Mouse (Mus musculus) kidney, postnatal 10 days (tissue): ENCODE results near the gene Mpeg1.
A peak's percentile ranks its signal among the peaks of the same experiment; 100 is the strongest.

Experiments
- DNase-seq: peaks from one replicate; pipeline ENCODE4 v3.0.0; 2021; ENCODE audit warnings: mixed read lengths

Mpeg1 gene

GRCm38 (mm10) chr19:12493453-12494186 lies 33.0 kb downstream of the Mpeg1 start:
- no peak for DNase-seq

- no peak for DNase-seq
Observed at GRCm38 (mm10) chr19:12494187-12494458, 33.5 kb downstream of the Mpeg1 start.

- no peak for DNase-seq
Observed at GRCm38 (mm10) chr19:12494972-12495535, 34.5 kb downstream of the Mpeg1 start.

GRCm38 (mm10) chr19:12496241-12496640 lies 35.7 kb downstream of the Mpeg1 start:
- no peak for DNase-seq

GRCm38 (mm10) chr19:12497909-12498308 lies 37.3 kb downstream of the Mpeg1 start:
- no peak for DNase-seq

- no peak for DNase-seq
Observed at GRCm38 (mm10) chr19:12498321-12498720, 37.7 kb downstream of the Mpeg1 start.

- no peak for DNase-seq
Observed at GRCm38 (mm10) chr19:12498941-12499340, 38.4 kb downstream of the Mpeg1 start.

GRCm38 (mm10) chr19:12499485-12499884 lies 38.9 kb downstream of the Mpeg1 start:
- no peak for DNase-seq

- peak; percentile 67 for DNase-seq
Observed at GRCm38 (mm10) chr19:12500124-12500523, 39.5 kb downstream of the Mpeg1 start.

GRCm38 (mm10) chr19:12500881-12501311 lies 40.3 kb downstream of the Mpeg1 start:
- peak; percentile 68 for DNase-seq

GRCm38 (mm10) chr19:12501370-12502347 lies 41.1 kb downstream of the Mpeg1 start, which contains the start of gene Dtx4:
TSS of gene Dtx4 (minus strand) at chr19:12501454.
- DNase-seq: peak; percentile 97

- no peak for DNase-seq
Observed at GRCm38 (mm10) chr19:12502756-12503155, 42.2 kb downstream of the Mpeg1 start.

GRCm38 (mm10) chr19:12514621-12515020 lies 54.0 kb downstream of the Mpeg1 start:
- no peak for DNase-seq
